Mouse (Mus musculus): ENCODE results near the gene Gm5129. TPM values are rescaled to one million over a fixed set of nuclear protein-coding genes. Genes with fewer than 3 reads are reported as not detected.
"Not testable (repeated sequence)": the region's sequence is repeated elsewhere in the genome, so short reads cannot be mapped to it uniquely, and the experiment has no call there.

The Gm5129 gene
- polyA plus RNA-seq (2014; fragmentation: Nextera tagmentation; extraction: Ambion mirVana), result not detected in 2 replicates

DNA sequence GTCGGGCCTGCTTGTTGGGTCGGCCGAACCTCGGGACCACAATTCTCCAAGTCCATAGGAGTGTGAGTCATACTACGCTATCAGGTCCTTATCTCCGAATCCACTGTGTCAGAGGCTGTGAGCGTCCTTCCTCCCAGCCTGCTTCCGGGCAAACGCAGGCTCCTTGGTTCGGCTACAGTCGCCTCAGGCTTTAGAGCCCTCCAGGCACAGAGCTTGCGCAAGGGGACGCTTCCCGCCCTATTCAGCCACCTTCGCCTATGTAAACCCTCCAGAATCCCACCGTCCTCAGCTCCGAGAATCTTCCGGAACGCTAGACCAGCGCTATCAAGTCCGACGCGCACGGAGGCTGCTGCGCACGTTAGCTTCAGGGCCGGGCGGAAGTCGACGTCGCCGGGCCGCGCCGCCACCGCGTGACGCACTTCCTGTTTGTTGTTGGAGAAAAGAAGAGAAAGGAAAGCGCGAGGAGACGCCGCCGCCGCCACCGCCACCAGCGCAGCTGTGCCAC is at the start of gene Gm5129, which contains the start of gene Dnajb6:
Gene Gm5129 (minus strand): TSS at position 380 of the 505 bp plus-strand sequence.
Gene Dnajb6 (plus strand): TSS at position 132 of the 505 bp plus-strand sequence.
- Histone ChIP-seq H3K4me3 (ENCODE audit: low read depth, low read length) (peak within 1 kb of the TSS; percentile 95), H3K9ac (ENCODE audit: low read depth, low read length) (peak within 1 kb of the TSS; percentile 95), H3K36me3 (ENCODE audit: control insufficient read depth, insufficient read depth, low read length) (no peaks in the 10 kb centered on the region), H3K4me2 (peak within 1 kb of the TSS; percentile 72), H3K9me3 (ENCODE audit: control insufficient read depth, low read length) (no peaks in the 10 kb centered on the region), H3K27ac (ENCODE audit: low read depth, low read length) (peak within 1 kb of the TSS; percentile 96), H3K27me3 (replicated peaks; ENCODE audit: control insufficient read depth, insufficient read depth, low read length) (no peaks in the 10 kb centered on the region), H3K4me1 (replicated peaks; ENCODE audit: control insufficient read depth, insufficient read depth, low read length) (peaks cover 18% of the 10 kb centered on the region)
- DNase-seq (ENCODE audit: low spot score), result peak; percentile 97
- WGBS, result under 1% methylated on average over 46 of the region's 46 CpGs
- peak; percentile 92 for ATAC-seq (replicated peaks; ENCODE audit: low FRiP score)

- H3K27ac ChIP-seq (ENCODE audit: low read depth, low read length); H3K9ac ChIP-seq (ENCODE audit: low read depth, low read length); H3K9me3 ChIP-seq (ENCODE audit: control insufficient read depth, low read length); H3K4me3 ChIP-seq (ENCODE audit: low read depth, low read length); DNase-seq (ENCODE audit: low spot score); H3K27me3 ChIP-seq (replicated peaks; ENCODE audit: control insufficient read depth, insufficient read depth, low read length); H3K4me1 ChIP-seq (replicated peaks; ENCODE audit: control insufficient read depth, insufficient read depth, low read length); ATAC-seq (replicated peaks; ENCODE audit: low FRiP score); H3K4me2 ChIP-seq; H3K36me3 ChIP-seq (ENCODE audit: control insufficient read depth, insufficient read depth, low read length): not testable (repeated sequence)
- WGBS, result 88% methylated on average over 9 of the region's 13 CpGs
Observed at GRCm38 (mm10) chr5:29784906-29785305, 49.2 kb upstream of the Gm5129 start.

DNA sequence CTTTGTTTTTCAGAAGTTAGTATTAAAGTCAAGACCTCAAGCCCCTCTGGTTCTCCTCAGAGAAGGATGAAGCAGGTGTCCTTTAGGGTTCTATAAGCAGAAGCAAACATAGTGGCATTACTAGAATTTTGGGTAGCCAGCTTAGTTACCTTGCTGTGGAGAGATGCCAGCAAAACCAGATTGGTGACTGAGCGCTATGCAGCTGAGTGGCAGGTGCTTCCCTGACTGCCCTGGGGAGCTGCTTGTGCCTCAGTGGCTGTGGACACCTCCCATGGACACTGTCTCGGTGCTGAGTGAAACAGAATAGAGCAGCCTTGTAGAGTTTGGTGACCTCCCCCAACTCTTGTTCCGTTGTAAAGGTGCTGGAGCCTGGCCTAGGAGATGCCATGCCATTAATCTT is 46.5 kb upstream of the Gm5129 start:
- no peak for DNase-seq (ENCODE audit: low spot score)
- no peak overlapping the region for H3K4me2 ChIP-seq
- H3K9me3 ChIP-seq (ENCODE audit: control insufficient read depth, low read length), result no peaks in the 10 kb centered on the region
- H3K9ac ChIP-seq (ENCODE audit: low read depth, low read length), result no peak overlapping the region
- ATAC-seq (replicated peaks; ENCODE audit: low FRiP score), result no peak
- no peaks in the 10 kb centered on the region for H3K4me1 ChIP-seq (replicated peaks; ENCODE audit: control insufficient read depth, insufficient read depth, low read length)
- no peak overlapping the region for H3K27ac ChIP-seq (ENCODE audit: low read depth, low read length)
- WGBS, result 91% methylated on average over 3 of the region's 3 CpGs
- H3K36me3 ChIP-seq (ENCODE audit: control insufficient read depth, insufficient read depth, low read length), result peaks cover 9% of the 10 kb centered on the region
- H3K4me3 ChIP-seq (ENCODE audit: low read depth, low read length), result no peak overlapping the region
- H3K27me3 ChIP-seq (replicated peaks; ENCODE audit: control insufficient read depth, insufficient read depth, low read length), result no peaks in the 10 kb centered on the region

DNA sequence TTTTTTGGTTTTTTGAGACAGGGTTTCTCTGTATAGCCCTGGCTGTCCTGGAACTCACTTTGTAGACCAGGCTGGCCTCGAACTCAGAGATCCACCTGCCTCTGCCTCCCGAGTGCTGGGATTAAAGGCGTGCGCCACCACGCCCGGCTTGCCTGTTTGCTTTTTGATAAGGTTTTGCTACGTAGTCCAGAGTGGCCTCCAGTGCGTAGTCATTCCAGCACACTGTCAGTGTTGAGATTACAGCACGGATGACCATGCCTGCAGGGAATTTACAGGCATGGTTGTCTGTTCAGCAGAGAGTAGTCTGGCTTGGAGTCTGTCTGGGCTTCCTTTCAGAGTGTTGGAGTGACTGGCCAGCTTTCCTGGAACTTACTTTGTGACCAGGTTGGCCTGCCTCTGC is 44.0 kb upstream of the Gm5129 start:
- H3K27me3 ChIP-seq (replicated peaks; ENCODE audit: control insufficient read depth, insufficient read depth, low read length); H3K9ac ChIP-seq (ENCODE audit: low read depth, low read length); H3K27ac ChIP-seq (ENCODE audit: low read depth, low read length); ATAC-seq (replicated peaks; ENCODE audit: low FRiP score); H3K4me3 ChIP-seq (ENCODE audit: low read depth, low read length); DNase-seq (ENCODE audit: low spot score); H3K9me3 ChIP-seq (ENCODE audit: control insufficient read depth, low read length); H3K4me2 ChIP-seq; H3K4me1 ChIP-seq (replicated peaks; ENCODE audit: control insufficient read depth, insufficient read depth, low read length): not testable (repeated sequence)
- H3K36me3 ChIP-seq (ENCODE audit: control insufficient read depth, insufficient read depth, low read length), result peaks cover 11% of the 10 kb centered on the region
- WGBS, result 80% methylated on average over 9 of the region's 9 CpGs

GRCm38 (mm10) chr5:29778029-29778428 is 42.3 kb upstream of the Gm5129 start:
- DNase-seq (ENCODE audit: low spot score), result no peak
- 89% methylated on average over 6 of the region's 6 CpGs for WGBS
- H3K9ac ChIP-seq (ENCODE audit: low read depth, low read length), result no peak overlapping the region
- no peaks in the 10 kb centered on the region for H3K9me3 ChIP-seq (ENCODE audit: control insufficient read depth, low read length)
- no peaks in the 10 kb centered on the region for H3K27me3 ChIP-seq (replicated peaks; ENCODE audit: control insufficient read depth, insufficient read depth, low read length)
- no peaks in the 10 kb centered on the region for H3K4me1 ChIP-seq (replicated peaks; ENCODE audit: control insufficient read depth, insufficient read depth, low read length)
- no peak overlapping the region for H3K4me2 ChIP-seq
- peaks cover 11% of the 10 kb centered on the region for H3K36me3 ChIP-seq (ENCODE audit: control insufficient read depth, insufficient read depth, low read length)
- no peak overlapping the region for H3K27ac ChIP-seq (ENCODE audit: low read depth, low read length)
- no peak overlapping the region for H3K4me3 ChIP-seq (ENCODE audit: low read depth, low read length)
- ATAC-seq (replicated peaks; ENCODE audit: low FRiP score), result no peak

DNA sequence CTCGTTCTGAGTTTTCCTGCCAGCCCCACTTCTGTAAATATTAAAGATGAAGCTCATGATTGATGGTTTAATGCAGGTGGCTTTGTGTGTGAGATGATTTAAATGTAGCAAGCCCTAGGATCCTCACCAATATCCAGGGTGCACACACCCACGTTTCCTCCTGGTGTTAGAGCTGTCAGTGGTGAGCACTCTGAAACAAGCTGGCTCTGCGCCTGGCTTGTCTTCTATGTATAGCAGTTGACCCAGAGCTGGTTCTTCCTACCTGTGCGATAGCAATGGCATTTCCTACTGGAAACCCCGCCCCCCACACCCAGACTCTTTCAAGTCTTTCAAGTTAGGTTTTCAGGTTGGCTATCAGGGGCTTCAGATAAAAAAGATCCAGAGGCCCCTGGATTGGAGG is 39.7 kb upstream of the Gm5129 start:
- Histone ChIP-seq H3K4me3 (ENCODE audit: low read depth, low read length) (no peak overlapping the region), H3K27me3 (replicated peaks; ENCODE audit: control insufficient read depth, insufficient read depth, low read length) (no peaks in the 10 kb centered on the region), H3K9ac (ENCODE audit: low read depth, low read length) (no peak overlapping the region), H3K4me1 (replicated peaks; ENCODE audit: control insufficient read depth, insufficient read depth, low read length) (no peaks in the 10 kb centered on the region), H3K9me3 (ENCODE audit: control insufficient read depth, low read length) (no peaks in the 10 kb centered on the region), H3K36me3 (ENCODE audit: control insufficient read depth, insufficient read depth, low read length) (peaks cover 11% of the 10 kb centered on the region; the same call in 1 of the 2 replicates), H3K4me2 (no peak overlapping the region), H3K27ac (ENCODE audit: low read depth, low read length) (no peak overlapping the region)
- WGBS, result 74% methylated on average over 5 of the region's 5 CpGs
- DNase-seq (ENCODE audit: low spot score), result no peak
- ATAC-seq (replicated peaks; ENCODE audit: low FRiP score), result no peak

DNA sequence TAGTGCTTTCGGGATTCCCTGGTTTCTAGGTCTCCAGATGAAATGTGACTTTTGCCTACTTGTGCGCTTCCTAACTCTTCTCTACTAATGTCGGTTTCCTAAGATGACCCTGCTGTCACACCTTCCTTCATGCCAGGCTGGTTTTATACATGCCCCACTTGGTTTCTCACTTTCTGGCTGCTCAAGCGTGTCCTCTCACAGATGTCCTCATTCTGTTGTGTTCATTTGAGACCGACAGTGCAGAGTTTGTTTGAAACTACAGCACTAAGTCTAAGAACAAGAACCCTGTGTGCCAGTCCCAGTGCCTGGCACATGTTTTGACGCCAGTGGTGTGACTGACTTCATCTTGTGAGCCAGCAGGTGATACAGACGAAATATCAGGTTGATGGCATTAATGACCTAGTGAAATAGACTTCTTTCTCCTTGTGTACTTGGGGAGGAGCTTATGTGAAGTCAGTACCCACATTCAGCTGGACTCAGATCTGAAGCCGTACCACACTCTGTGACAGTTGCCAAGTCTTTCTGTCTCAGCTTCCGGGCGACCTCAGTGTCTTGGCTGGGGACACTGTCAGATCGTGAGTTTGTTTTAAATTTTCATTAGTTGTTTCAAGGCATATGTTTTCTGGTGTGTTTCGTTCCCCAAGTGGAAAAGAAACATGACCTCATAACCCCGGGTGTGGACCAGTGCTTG is 37.9 kb upstream of the Gm5129 start:
- no peak overlapping the region for H3K4me3 ChIP-seq (ENCODE audit: low read depth, low read length)
- H3K4me2 ChIP-seq, result no peak overlapping the region
- no peaks in the 10 kb centered on the region for H3K4me1 ChIP-seq (replicated peaks; ENCODE audit: control insufficient read depth, insufficient read depth, low read length)
- ATAC-seq (replicated peaks; ENCODE audit: low FRiP score) (no peak), DNase-seq (ENCODE audit: low spot score) (no peak)
- H3K9ac ChIP-seq (ENCODE audit: low read depth, low read length), result no peak overlapping the region
- no peaks in the 10 kb centered on the region for H3K9me3 ChIP-seq (ENCODE audit: control insufficient read depth, low read length)
- 92% methylated on average over 13 of the region's 13 CpGs for WGBS
- no peak overlapping the region for H3K27ac ChIP-seq (ENCODE audit: low read depth, low read length)
- peaks cover 5% of the 10 kb centered on the region; the same call in 1 of the 2 replicates for H3K36me3 ChIP-seq (ENCODE audit: control insufficient read depth, insufficient read depth, low read length)
- no peaks in the 10 kb centered on the region for H3K27me3 ChIP-seq (replicated peaks; ENCODE audit: control insufficient read depth, insufficient read depth, low read length)

DNA sequence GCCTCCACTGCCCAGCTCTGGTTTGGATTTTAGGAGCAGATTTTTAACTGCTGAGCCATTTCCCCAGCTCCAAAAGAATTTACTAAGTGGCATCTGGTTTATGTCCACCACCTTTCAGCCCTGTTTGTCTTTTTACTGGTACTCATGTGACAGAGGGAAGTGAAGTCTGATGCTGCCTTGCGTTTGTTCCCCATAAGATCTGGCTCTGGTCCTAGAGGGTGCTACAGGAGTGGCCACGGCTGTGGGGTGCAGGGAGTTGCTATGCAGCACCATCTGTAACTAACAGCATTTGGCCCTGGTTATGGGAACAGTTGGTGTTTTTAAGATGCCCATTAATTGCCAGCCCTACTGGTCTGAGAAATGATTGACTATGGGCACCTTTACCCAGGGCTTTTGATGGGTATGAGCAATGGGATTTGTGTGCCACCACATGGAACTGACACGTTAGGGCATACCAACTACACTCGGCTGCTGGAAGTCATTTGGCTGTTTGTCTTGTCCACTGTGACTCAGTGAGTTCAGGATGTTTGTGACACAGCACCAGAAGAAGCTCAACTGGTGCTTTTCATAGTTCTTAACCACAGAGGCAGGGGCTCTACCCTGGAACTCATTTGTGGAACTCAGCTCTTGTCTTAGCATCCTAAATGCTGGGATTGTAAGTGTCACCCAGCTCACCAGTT is 37.1 kb upstream of the Gm5129 start:
- H3K9ac ChIP-seq (ENCODE audit: low read depth, low read length), result no peak overlapping the region
- no peaks in the 10 kb centered on the region for H3K27me3 ChIP-seq (replicated peaks; ENCODE audit: control insufficient read depth, insufficient read depth, low read length)
- no peak overlapping the region for H3K27ac ChIP-seq (ENCODE audit: low read depth, low read length)
- no peaks in the 10 kb centered on the region for H3K4me1 ChIP-seq (replicated peaks; ENCODE audit: control insufficient read depth, insufficient read depth, low read length)
- H3K36me3 ChIP-seq (ENCODE audit: control insufficient read depth, insufficient read depth, low read length), result peaks cover 7% of the 10 kb centered on the region; the same call in 1 of the 2 replicates
- DNase-seq (ENCODE audit: low spot score), result no peak
- 78% methylated on average over 4 of the region's 4 CpGs for WGBS
- H3K4me3 ChIP-seq (ENCODE audit: low read depth, low read length), result no peak overlapping the region
- H3K4me2 ChIP-seq, result no peak overlapping the region
- no peaks in the 10 kb centered on the region for H3K9me3 ChIP-seq (ENCODE audit: control insufficient read depth, low read length)
- ATAC-seq (replicated peaks; ENCODE audit: low FRiP score), result no peak

Data from liver, embryonic 11.5 days (tissue).